Mouse (Mus musculus): ENCODE measurements around the gene Acox1. TPM values are rescaled to one million over a fixed set of nuclear protein-coding genes. Genes with fewer than 3 reads are reported as not detected.

The Acox1 gene
- 50.5 and 68.3 TPM in 2 replicates for polyA plus RNA-seq (2014; fragmentation: Nextera tagmentation; extraction: Ambion mirVana)

DNA sequence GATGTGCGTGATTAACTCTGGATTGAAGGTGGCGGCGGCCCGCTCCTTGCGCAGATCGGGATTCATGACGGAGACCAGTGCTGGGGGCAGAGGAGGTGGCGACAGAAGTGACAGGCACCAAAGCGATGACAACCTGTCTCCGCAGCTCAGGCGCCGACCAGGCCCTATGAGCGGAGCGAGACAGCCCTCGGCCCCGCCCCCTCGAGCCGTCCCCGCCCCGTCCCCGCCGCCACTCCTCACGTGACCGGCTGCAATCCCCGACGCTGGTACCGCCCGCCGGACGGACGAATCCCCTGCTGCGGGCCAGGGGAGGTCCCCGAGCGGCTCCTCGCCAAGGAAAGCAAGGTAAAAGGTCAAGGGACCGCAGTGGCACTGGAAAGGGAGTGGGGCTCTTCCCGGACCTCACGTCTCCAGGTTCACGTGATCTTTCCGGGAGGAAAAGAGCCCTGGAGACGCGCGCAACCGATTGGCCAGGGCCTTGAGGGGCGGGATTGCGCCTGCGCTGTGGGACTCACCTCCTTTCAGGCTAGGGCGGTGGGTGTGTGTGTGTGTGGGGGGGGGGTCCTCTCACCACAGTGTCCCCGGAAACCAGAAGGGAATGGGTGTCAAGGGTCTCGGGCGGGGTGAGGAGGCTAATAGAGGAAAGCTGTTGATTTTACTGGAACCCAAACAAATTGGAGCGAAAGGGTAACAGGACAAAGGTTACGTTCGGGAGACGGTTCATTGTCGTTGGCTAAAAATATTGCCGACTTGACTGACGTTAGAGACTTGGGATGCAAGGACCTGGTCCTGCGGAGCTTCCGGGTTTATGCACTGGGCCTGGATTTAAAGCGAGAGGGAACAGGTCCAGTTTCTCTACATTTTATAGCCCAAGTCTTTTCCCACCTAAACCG is at the start of gene Acox1, which contains the start of gene Ten1:
Acox1 (minus strand) TSS at position 407 of the 893 bp plus-strand sequence.
Ten1 (plus strand) TSS at position 217 of the 893 bp plus-strand sequence.
- Histone ChIP-seq H3K4me2 (ENCODE audit: low read length) (peak within 1 kb of the TSS; percentile 57), H3K9me3 (ENCODE audit: control insufficient read depth, low read length) (no peaks in the 10 kb centered on the region), H3K36me3 (ENCODE audit: control insufficient read depth, insufficient read depth, low read length) (peaks cover 4% of the 10 kb centered on the region; the same call in 1 of the 2 replicates), H3K4me3 (replicated peaks; ENCODE audit: low read depth, low read length) (peak within 1 kb of the TSS; percentile 75), H3K27me3 (ENCODE audit: control insufficient read depth, insufficient read depth, low read length) (no peaks in the 10 kb centered on the region), H3K4me1 (ENCODE audit: control insufficient read depth, insufficient read depth, low read length) (peaks cover 11% of the 10 kb centered on the region), H3K9ac (replicated peaks; ENCODE audit: low read length) (peak within 1 kb of the TSS; percentile 85), H3K27ac (replicated peaks; ENCODE audit: low read depth, low read length) (peak within 1 kb of the TSS; percentile 99)
- ATAC-seq (ENCODE audit: low FRiP score, low TSS enrichment), result peak; percentile 98
- peak; percentile 99 for DNase-seq
- under 1% methylated on average over 61 of the region's 62 CpGs for WGBS

GRCm38 (mm10) chr11:116247502-116248222 is 48.8 kb upstream of the Acox1 start:
- Histone ChIP-seq H3K4me2 (ENCODE audit: low read length) (no peak overlapping the region), H3K4me3 (replicated peaks; ENCODE audit: low read depth, low read length) (no peak overlapping the region), H3K9me3 (ENCODE audit: control insufficient read depth, low read length) (no peaks in the 10 kb centered on the region), H3K27ac (replicated peaks; ENCODE audit: low read depth, low read length) (no peak overlapping the region), H3K36me3 (ENCODE audit: control insufficient read depth, insufficient read depth, low read length) (peaks cover 100% of the 10 kb centered on the region), H3K27me3 (ENCODE audit: control insufficient read depth, insufficient read depth, low read length) (no peaks in the 10 kb centered on the region), H3K9ac (replicated peaks; ENCODE audit: low read length) (no peak overlapping the region), H3K4me1 (ENCODE audit: control insufficient read depth, insufficient read depth, low read length) (no peaks in the 10 kb centered on the region)
- no peak for DNase-seq
- WGBS, result 91% methylated on average over 14 of the region's 14 CpGs
- no peak for ATAC-seq (ENCODE audit: low FRiP score, low TSS enrichment)

GRCm38 (mm10) chr11:116245616-116246015 is 46.8 kb upstream of the Acox1 start:
- Histone ChIP-seq H3K27ac (replicated peaks; ENCODE audit: low read depth, low read length) (no peak overlapping the region), H3K4me2 (ENCODE audit: low read length) (no peak overlapping the region), H3K27me3 (ENCODE audit: control insufficient read depth, insufficient read depth, low read length) (no peaks in the 10 kb centered on the region), H3K4me3 (replicated peaks; ENCODE audit: low read depth, low read length) (no peak overlapping the region), H3K9me3 (ENCODE audit: control insufficient read depth, low read length) (no peaks in the 10 kb centered on the region), H3K4me1 (ENCODE audit: control insufficient read depth, insufficient read depth, low read length) (no peaks in the 10 kb centered on the region), H3K9ac (replicated peaks; ENCODE audit: low read length) (no peak overlapping the region), H3K36me3 (ENCODE audit: control insufficient read depth, insufficient read depth, low read length) (peaks cover 80% of the 10 kb centered on the region)
- DNase-seq (no peak), ATAC-seq (ENCODE audit: low FRiP score, low TSS enrichment) (no peak)
- 78% methylated on average over 6 of the region's 6 CpGs for WGBS

DNA sequence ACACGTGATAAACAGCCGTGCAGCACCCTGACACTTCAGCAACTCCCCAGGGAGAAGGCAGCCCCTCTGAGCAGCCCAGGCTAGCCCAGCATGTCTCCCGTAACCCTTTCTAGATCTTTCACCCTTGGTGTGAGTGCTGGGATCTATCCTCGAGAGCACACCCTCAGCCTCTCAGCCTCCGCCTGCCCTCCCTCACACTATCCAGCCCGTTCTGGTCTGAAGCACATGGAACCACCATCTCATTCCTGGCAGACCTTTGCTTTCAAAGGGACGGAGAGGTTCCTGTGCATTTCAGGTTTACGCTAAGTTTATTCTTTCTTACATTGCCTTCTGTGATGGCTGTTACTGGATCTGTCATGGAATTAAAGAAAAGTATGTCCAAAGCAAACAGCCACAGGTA is 45.7 kb upstream of the Acox1 start:
- no peaks in the 10 kb centered on the region for H3K4me1 ChIP-seq (ENCODE audit: control insufficient read depth, insufficient read depth, low read length)
- no peak overlapping the region for H3K4me2 ChIP-seq (ENCODE audit: low read length)
- DNase-seq (no peak), ATAC-seq (ENCODE audit: low FRiP score, low TSS enrichment) (no peak)
- peaks cover 69% of the 10 kb centered on the region for H3K36me3 ChIP-seq (ENCODE audit: control insufficient read depth, insufficient read depth, low read length)
- no peak overlapping the region for H3K4me3 ChIP-seq (replicated peaks; ENCODE audit: low read depth, low read length)
- H3K9ac ChIP-seq (replicated peaks; ENCODE audit: low read length), result no peak overlapping the region
- WGBS, result 91% methylated on average over 8 of the region's 8 CpGs
- H3K27me3 ChIP-seq (ENCODE audit: control insufficient read depth, insufficient read depth, low read length), result no peaks in the 10 kb centered on the region
- no peaks in the 10 kb centered on the region for H3K9me3 ChIP-seq (ENCODE audit: control insufficient read depth, low read length)
- H3K27ac ChIP-seq (replicated peaks; ENCODE audit: low read depth, low read length), result no peak overlapping the region

GRCm38 (mm10) chr11:116241744-116242235 is 42.9 kb upstream of the Acox1 start:
- 52% methylated on average over 12 of the region's 12 CpGs for WGBS
- Histone ChIP-seq H3K9ac (replicated peaks; ENCODE audit: low read length) (no peak overlapping the region), H3K4me1 (ENCODE audit: control insufficient read depth, insufficient read depth, low read length) (no peaks in the 10 kb centered on the region), H3K27me3 (ENCODE audit: control insufficient read depth, insufficient read depth, low read length) (peaks cover 7% of the 10 kb centered on the region; the same call in 1 of the 2 replicates), H3K27ac (replicated peaks; ENCODE audit: low read depth, low read length) (no peak overlapping the region), H3K36me3 (ENCODE audit: control insufficient read depth, insufficient read depth, low read length) (peaks cover 41% of the 10 kb centered on the region), H3K4me3 (replicated peaks; ENCODE audit: low read depth, low read length) (no peak overlapping the region), H3K4me2 (ENCODE audit: low read length) (no peak overlapping the region), H3K9me3 (ENCODE audit: control insufficient read depth, low read length) (no peaks in the 10 kb centered on the region)
- DNase-seq, result no peak
- ATAC-seq (ENCODE audit: low FRiP score, low TSS enrichment), result no peak

DNA sequence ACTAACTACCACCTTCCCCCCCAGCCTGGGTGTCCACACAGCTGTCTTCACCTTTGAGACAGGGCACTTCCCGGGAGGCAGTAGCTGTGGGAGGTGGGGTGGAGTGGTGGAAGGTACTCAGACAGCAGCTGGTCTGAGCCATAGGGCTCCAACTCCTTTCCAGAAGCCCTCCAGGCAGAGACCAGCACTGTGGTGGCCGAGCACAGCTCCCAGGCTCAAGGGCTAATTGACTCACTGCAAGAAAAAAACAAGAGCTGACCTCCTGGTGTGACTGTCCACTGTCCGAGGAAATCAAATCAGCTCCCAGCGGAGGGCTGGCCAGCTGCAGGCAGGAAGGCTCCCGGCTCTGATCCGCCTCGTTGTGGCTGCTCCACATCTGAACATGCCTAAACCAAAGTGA is 41.0 kb upstream of the Acox1 start:
- H3K27ac ChIP-seq (replicated peaks; ENCODE audit: low read depth, low read length), result no peak overlapping the region
- no peaks in the 10 kb centered on the region for H3K4me1 ChIP-seq (ENCODE audit: control insufficient read depth, insufficient read depth, low read length)
- no peak for ATAC-seq (ENCODE audit: low FRiP score, low TSS enrichment)
- H3K36me3 ChIP-seq (ENCODE audit: control insufficient read depth, insufficient read depth, low read length), result peaks cover 21% of the 10 kb centered on the region
- no peak for DNase-seq
- no peak overlapping the region for H3K4me2 ChIP-seq (ENCODE audit: low read length)
- H3K9ac ChIP-seq (replicated peaks; ENCODE audit: low read length), result no peak overlapping the region
- peaks cover 7% of the 10 kb centered on the region; the same call in 1 of the 2 replicates for H3K27me3 ChIP-seq (ENCODE audit: control insufficient read depth, insufficient read depth, low read length)
- no peak overlapping the region for H3K4me3 ChIP-seq (replicated peaks; ENCODE audit: low read depth, low read length)
- WGBS, result 9% methylated on average over 7 of the region's 7 CpGs
- no peaks in the 10 kb centered on the region for H3K9me3 ChIP-seq (ENCODE audit: control insufficient read depth, low read length)

GRCm38 (mm10) chr11:116237742-116238395 is 39.0 kb upstream of the Acox1 start, which contains the start of gene Evpl:
Gene Evpl (minus strand): TSS chr11:116238077.
- ATAC-seq (ENCODE audit: low FRiP score, low TSS enrichment) (no peak), DNase-seq (no peak)
- Histone ChIP-seq H3K36me3 (ENCODE audit: control insufficient read depth, insufficient read depth, low read length) (peaks cover 2% of the 10 kb centered on the region; the same call in 1 of the 2 replicates), H3K27me3 (ENCODE audit: control insufficient read depth, insufficient read depth, low read length) (peaks cover 7% of the 10 kb centered on the region; the same call in 1 of the 2 replicates), H3K9ac (replicated peaks; ENCODE audit: low read length) (no peak within 1 kb of the TSS), H3K4me1 (ENCODE audit: control insufficient read depth, insufficient read depth, low read length) (no peaks in the 10 kb centered on the region), H3K9me3 (ENCODE audit: control insufficient read depth, low read length) (no peaks in the 10 kb centered on the region), H3K4me2 (ENCODE audit: low read length) (no peak within 1 kb of the TSS), H3K4me3 (replicated peaks; ENCODE audit: low read depth, low read length) (no peak within 1 kb of the TSS), H3K27ac (replicated peaks; ENCODE audit: low read depth, low read length) (no peak within 1 kb of the TSS)
- 15% methylated on average over 31 of the region's 31 CpGs for WGBS

DNA sequence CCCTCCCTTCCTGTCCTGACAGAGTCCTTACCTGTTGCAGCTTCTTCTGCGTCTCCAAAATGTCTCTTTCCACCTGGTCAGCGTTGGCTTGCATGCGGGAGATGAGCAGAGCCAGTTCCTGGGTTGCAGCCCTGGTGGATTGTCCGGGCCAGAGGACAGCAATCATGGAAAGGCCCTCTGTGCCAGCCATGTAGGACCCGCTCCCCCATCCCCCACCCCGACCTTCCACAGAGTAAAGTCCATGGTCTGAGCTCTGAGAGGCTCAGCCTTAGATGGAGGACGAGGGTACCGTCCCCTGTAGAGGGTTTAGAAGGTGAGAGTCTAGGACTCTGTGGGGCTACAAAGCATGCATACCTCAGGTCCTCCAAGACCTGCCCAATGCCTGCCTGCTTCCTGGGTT is 36.1 kb upstream of the Acox1 start:
- Histone ChIP-seq H3K4me1 (ENCODE audit: control insufficient read depth, insufficient read depth, low read length) (no peaks in the 10 kb centered on the region), H3K27ac (replicated peaks; ENCODE audit: low read depth, low read length) (no peak overlapping the region), H3K36me3 (ENCODE audit: control insufficient read depth, insufficient read depth, low read length) (no peaks in the 10 kb centered on the region), H3K4me2 (ENCODE audit: low read length) (no peak overlapping the region), H3K27me3 (ENCODE audit: control insufficient read depth, insufficient read depth, low read length) (peaks cover 7% of the 10 kb centered on the region; the same call in 1 of the 2 replicates), H3K4me3 (replicated peaks; ENCODE audit: low read depth, low read length) (no peak overlapping the region), H3K9ac (replicated peaks; ENCODE audit: low read length) (no peak overlapping the region), H3K9me3 (ENCODE audit: control insufficient read depth, low read length) (no peaks in the 10 kb centered on the region)
- ATAC-seq (ENCODE audit: low FRiP score, low TSS enrichment) (no peak), DNase-seq (no peak)
- 86% methylated on average over 8 of the region's 8 CpGs for WGBS

All from midbrain, embryonic 14.5 days (tissue).